Mouse (Mus musculus): ENCODE data around the gene Tsfm.

DNA sequence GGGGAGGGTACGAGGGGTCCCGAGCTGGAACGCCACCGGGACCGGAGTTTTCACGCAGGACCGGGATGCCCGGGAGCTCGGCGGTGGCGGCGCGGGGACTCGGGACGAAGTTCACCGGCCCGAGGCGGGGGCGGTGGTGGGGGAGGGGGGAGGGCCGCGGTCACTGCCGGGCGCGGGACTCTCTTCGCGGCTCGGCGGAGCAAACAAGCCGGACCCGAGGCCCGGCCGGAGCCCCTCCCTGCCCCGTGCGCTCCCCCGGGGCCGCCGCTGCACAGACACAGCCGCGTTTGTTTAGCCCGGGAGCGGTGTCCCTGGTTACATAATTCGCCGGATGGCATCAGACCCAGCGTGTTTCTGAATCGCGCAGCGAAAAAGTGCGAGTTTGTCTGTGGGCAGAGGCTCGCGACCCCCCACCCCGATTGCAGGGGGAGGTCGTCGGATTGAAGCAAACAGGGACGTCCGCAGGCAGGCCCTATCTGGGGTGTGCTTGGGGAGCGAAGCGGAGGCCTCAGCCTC is 50.9 kb downstream of the Tsfm start:
- TF ChIP-seq GATA1 (IDR thresholded peaks at IDR 0.05; ENCODE audit: borderline replicate concordance, low read length) = no peak
- no peak for TF ChIP-seq FLI1 (IDR thresholded peaks at IDR 0.05; ENCODE audit: low read length)

Measured in megakaryocyte, embryonic 14.5 days (primary cell).